Mouse (Mus musculus) G1E (cell line): ENCODE results near the gene Zfp592. TPM values are rescaled to one million over a fixed set of nuclear protein-coding genes. Genes with fewer than 3 reads are reported as not detected.

Experiments
- ATAC-seq: 2 replicates; pipeline ENCODE4 v1.8.0; 2016; ENCODE audit warnings: mild to moderate bottlenecking; ENCODE audit not compliant: insufficient number of reproducible peaks, poor library complexity, low FRiP score, severe bottlenecking; ENCODE audit errors: extremely low read depth
- DNase-seq: peaks from one replicate; pipeline ENCODE4 v3.0.0; 2012; ENCODE audit warnings: low spot score
- H3K27me3 ChIP-seq: 2 replicates; pipeline ENCODE4 v1.6.1; 2012; ENCODE audit warnings: mild to moderate bottlenecking, low read length, inconsistent platforms; ENCODE audit not compliant: insufficient read depth
- H3K36me3 ChIP-seq: replicated peaks from 2 replicates; pipeline ENCODE3; 2012; ENCODE audit warnings: mild to moderate bottlenecking, inconsistent platforms
- H3K4me1 ChIP-seq: 2 replicates; pipeline ENCODE4 v1.6.1; 2012; ENCODE audit warnings: low read depth, low read length, inconsistent platforms, mixed read lengths; ENCODE audit not compliant: insufficient read depth
- H3K4me3 ChIP-seq: 2 replicates; pipeline ENCODE4 v1.5.1; 2012; ENCODE audit warnings: low read depth, mild to moderate bottlenecking, inconsistent platforms, low read length, moderate library complexity, mixed read lengths
- H3K9me3 ChIP-seq: replicated peaks from 2 replicates; pipeline ENCODE4 v1.6.1; 2012; ENCODE audit warnings: inconsistent platforms
- CTCF ChIP-seq: IDR thresholded peaks from 2 replicates; pipeline ENCODE4 v1.5.1; 2012; ENCODE audit warnings: low read depth, low read length, inconsistent platforms, mixed read lengths
- GATA1 ChIP-seq: IDR thresholded peaks from 2 replicates; pipeline ENCODE4 v1.6.1; 2012; ENCODE audit warnings: borderline replicate concordance, low read length, inconsistent platforms, mixed read lengths
- GATA2 ChIP-seq: IDR thresholded peaks from 2 replicates; pipeline ENCODE4 v1.6.1; 2012; ENCODE audit warnings: low read depth, low read length, inconsistent platforms, borderline replicate concordance
- POLR2AphosphoS5 ChIP-seq: IDR thresholded peaks from 2 replicates; pipeline ENCODE4 v1.6.1; 2012; ENCODE audit warnings: low read depth, low read length, inconsistent platforms; ENCODE audit not compliant: insufficient replicate concordance
- TAL1 ChIP-seq: conservative IDR thresholded peaks from 2 replicates; pipeline ENCODE4 v1.6.1; 2012; ENCODE audit warnings: low read depth, low read length, inconsistent platforms, mixed read lengths
- polyA plus RNA-seq: library from polyadenylated mRNA; stranded (reverse); fragments of >175 nt; gene quantifications from 2 replicates; pipeline ENCODE4 v1.2.3, GENCODE M21; 2012
- total RNA-seq, 2 experiments: library from RNA; stranded (forward) in 1 of 2; stranded (reverse) in 1 of 2; fragments of 200-1000 nt in 1 of 2; fragments of >200 nt in 1 of 2; fragmentation: Nextera tagmentation in 1 of 2; gene quantifications; 2 replicates each; pipeline ENCODE4 v1.2.3; 2014 to 2017

Zfp592 gene
- total and polyA plus RNA-seq, 3 experiments: 30.3 to 72.4 (median 60.5) TPM

DNA sequence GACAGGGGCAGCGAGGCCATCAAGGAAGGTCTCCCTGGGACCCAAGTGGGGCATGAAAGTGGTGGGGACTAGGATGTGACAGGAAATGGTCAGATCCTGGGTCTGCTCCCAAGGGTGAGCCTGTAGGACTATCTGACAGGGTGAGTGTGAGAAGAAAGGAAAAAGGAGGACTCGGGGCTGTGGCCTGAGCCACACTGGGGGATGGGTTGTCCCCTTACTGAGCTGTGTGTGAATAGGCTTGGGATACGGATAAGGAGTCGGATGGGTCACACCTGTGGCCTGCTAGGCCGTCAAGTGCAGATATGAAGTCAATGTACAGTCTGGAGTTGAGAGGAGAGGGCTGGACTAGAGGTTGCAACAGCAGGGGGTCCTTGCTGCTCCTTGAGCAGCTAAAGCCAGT lies 82.3 kb downstream of the Zfp592 start:
- H3K4me3 ChIP-seq: no peak overlapping the region

DNA sequence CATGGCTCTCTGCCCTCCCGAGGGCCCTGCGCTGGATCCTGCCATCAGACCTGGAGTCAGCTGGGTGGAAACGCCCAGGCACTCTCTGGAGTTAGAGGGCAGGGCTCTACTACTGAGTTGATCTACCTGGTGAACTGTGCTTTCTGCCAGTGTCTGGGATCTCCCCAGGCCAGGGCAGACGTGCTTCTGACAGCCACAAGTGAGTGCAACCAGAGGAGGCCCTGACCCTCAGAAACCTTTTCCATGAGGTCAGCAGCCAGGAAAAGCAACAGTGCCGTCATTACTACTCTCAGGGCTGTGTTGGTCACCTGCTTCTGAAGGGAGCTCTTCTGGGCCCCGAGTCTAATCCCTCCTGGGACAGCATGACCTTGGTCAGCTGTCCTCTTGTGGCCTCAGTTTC lies 83.5 kb downstream of the Zfp592 start:
- no peaks in the 10 kb centered on the region for H3K27me3 ChIP-seq
- H3K4me1 ChIP-seq: peaks cover 13% of the 10 kb centered on the region
- no peak for TF ChIP-seq TAL1
- no peak for TF ChIP-seq GATA2
- no peak for TF ChIP-seq CTCF
- no peak for TF ChIP-seq POLR2AphosphoS5
- TF ChIP-seq GATA1: no peak
- H3K4me3 ChIP-seq: no peak overlapping the region
- no peak for DNase-seq
- ATAC-seq: no peak
- H3K36me3 ChIP-seq: peaks cover 56% of the 10 kb centered on the region
- H3K9me3 ChIP-seq: no peaks in the 10 kb centered on the region

More for the DNA sequence above, 82.3 kb downstream of the Zfp592 start:
- Histone ChIP-seq H3K36me3 (peaks cover 56% of the 10 kb centered on the region), H3K4me1 (peaks cover 13% of the 10 kb centered on the region), H3K9me3 (no peaks in the 10 kb centered on the region), H3K27me3 (no peaks in the 10 kb centered on the region)
- TF ChIP-seq GATA2: no peak
- TF ChIP-seq GATA1: no peak
- TF ChIP-seq TAL1: no peak
- TF ChIP-seq CTCF: no peak
- TF ChIP-seq POLR2AphosphoS5: no peak
- DNase-seq: no peak
- ATAC-seq: no peak

- Histone ChIP-seq H3K4me3 (no peak overlapping the region), H3K27me3 (no peaks in the 10 kb centered on the region), H3K4me1 (peaks cover 13% of the 10 kb centered on the region), H3K36me3 (peaks cover 57% of the 10 kb centered on the region), H3K9me3 (no peaks in the 10 kb centered on the region)
- ATAC-seq (no peak), DNase-seq (no peak)
- TF ChIP-seq TAL1 (no peak), GATA1 (no peak), CTCF (no peak), GATA2 (no peak), POLR2AphosphoS5 (no peak)
These were observed 85.3 kb downstream of the Zfp592 start for GRCm38 (mm10) chr7:81078740-81079139.

DNA sequence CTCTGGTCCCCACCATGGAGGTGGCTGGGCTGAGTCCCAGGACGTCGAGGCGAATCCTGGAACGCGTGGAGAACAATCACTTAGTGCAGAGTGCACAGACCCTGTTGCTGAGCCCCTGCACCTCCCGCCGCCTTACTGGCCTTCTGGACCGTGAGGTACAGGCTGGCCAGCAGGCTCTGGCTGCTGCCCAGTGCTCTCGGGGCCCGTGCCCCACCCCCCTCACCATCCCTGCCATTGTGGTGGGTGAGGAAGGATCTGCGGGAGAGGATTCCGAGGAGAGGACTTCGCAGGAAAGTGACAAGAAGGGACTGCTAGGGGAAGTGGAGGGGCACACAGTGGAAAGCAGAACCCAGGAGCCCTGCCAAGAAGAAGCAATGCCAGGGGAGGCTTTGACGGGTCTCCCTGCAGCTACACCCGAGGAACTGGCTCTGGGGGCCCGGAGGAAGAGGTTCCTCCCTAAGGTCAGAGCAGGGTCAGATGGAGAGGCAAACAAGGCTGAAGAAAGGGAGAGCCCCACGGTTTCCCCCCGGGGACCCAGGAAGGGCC lies 100.0 kb downstream of the Zfp592 start:
- DNase-seq (no peak), ATAC-seq (no peak)
- Histone ChIP-seq H3K9me3 (no peaks in the 10 kb centered on the region), H3K4me1 (no peaks in the 10 kb centered on the region; the same call in 1 of the 2 replicates), H3K4me3 (no peak overlapping the region), H3K36me3 (peaks cover 56% of the 10 kb centered on the region), H3K27me3 (no peaks in the 10 kb centered on the region; the same call in 1 of the 2 replicates)
- TF ChIP-seq CTCF (no peak), GATA2 (no peak), TAL1 (no peak), POLR2AphosphoS5 (no peak), GATA1 (no peak)

DNA sequence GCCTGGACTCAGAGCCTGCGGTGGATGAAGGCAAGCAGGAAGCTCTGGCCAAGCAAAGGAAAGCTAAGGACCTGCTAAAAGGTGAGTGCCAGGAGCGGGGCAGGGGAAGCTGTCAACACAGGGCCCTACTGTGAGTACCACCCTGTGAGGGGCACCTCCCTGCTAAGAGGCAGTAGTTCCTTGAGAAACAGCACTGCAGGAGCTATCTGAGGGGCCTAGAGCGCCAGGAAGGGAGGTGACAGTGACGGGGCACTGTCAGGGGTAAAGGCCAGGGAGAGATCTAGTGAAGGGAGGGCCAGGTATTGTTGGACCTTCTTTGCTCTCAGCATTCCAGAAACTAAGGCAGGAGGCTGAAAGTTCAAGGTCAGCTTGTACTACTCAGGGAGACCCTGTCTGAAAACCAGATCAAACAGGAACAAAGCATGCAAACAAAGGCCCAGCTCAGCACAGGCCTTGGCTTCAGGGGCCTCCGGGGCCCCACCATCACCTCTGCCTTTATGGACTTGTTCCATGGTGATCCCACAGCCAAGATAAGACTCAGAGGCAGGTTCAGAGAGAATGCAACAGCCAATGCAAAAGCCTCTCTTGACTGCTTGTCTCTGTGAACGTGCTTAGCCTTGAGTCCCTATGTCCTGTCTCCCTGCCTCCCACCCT lies 100.8 kb downstream of the Zfp592 start:
- TF ChIP-seq CTCF (no peak), GATA1 (no peak), TAL1 (no peak), POLR2AphosphoS5 (no peak), GATA2 (no peak)
- H3K4me1 ChIP-seq: no peaks in the 10 kb centered on the region; the same call in 1 of the 2 replicates
- H3K36me3 ChIP-seq: peaks cover 63% of the 10 kb centered on the region
- no peak for ATAC-seq
- H3K27me3 ChIP-seq: no peaks in the 10 kb centered on the region; the same call in 1 of the 2 replicates
- H3K4me3 ChIP-seq: no peak overlapping the region
- no peak for DNase-seq
- no peaks in the 10 kb centered on the region for H3K9me3 ChIP-seq

Other genes with a start within 250 kb of the Zfp592 start
- gene Iqgap1, start 167.7 kb upstream of the Zfp592 start, total RNA-seq (2014; fragmentation: Nextera tagmentation): 165 and 179 TPM in 2 replicates
- 153 and 174 TPM in 2 replicates for gene Iqgap1, start 167.7 kb upstream of the Zfp592 start, total RNA-seq (2017)
- 16.3 and 22.0 TPM in 2 replicates for gene Iqgap1, start 167.7 kb upstream of the Zfp592 start, polyA plus RNA-seq
- 4.6 and 5.3 TPM in 2 replicates for gene Zscan2, start 132.8 kb upstream of the Zfp592 start, total RNA-seq (2014; fragmentation: Nextera tagmentation)
- 1.7 and 1.8 TPM in 2 replicates for gene Zscan2, start 132.8 kb upstream of the Zfp592 start, total RNA-seq (2017)
- gene Zscan2, start 132.8 kb upstream of the Zfp592 start, polyA plus RNA-seq: 4.4 and 4.7 TPM in 2 replicates
- gene Wdr73, start 92.4 kb upstream of the Zfp592 start, total RNA-seq (2014; fragmentation: Nextera tagmentation): 13.2 and 14.4 TPM in 2 replicates
- 31.1 and 35.0 TPM in 2 replicates for gene Wdr73, start 92.4 kb upstream of the Zfp592 start, total RNA-seq (2017)
- 17.7 and 19.0 TPM in 2 replicates for gene Wdr73, start 92.4 kb upstream of the Zfp592 start, polyA plus RNA-seq
- gene Nmb, start 88.6 kb upstream of the Zfp592 start, total RNA-seq (2014; fragmentation: Nextera tagmentation): 1.5 and 1.6 TPM in 2 replicates
- gene Nmb, start 88.6 kb upstream of the Zfp592 start, total RNA-seq (2017): 1.4 and 2.6 TPM in 2 replicates
- gene Nmb, start 88.6 kb upstream of the Zfp592 start, polyA plus RNA-seq: 0.93 and 1.1 TPM in 2 replicates
- 177 and 221 TPM in 2 replicates for gene Sec11a, start 45.9 kb upstream of the Zfp592 start, total RNA-seq (2014; fragmentation: Nextera tagmentation)
- 395 and 472 TPM in 2 replicates for gene Sec11a, start 45.9 kb upstream of the Zfp592 start, total RNA-seq (2017)
- 6.3 and 7.7 TPM in 2 replicates for gene Sec11a, start 45.9 kb upstream of the Zfp592 start, polyA plus RNA-seq
- gene Alpk3, start 63.9 kb downstream of the Zfp592 start, total RNA-seq (2014; fragmentation: Nextera tagmentation): 13.8 and 16.6 TPM in 2 replicates
- 3.1 and 3.9 TPM in 2 replicates for gene Alpk3, start 63.9 kb downstream of the Zfp592 start, total RNA-seq (2017)
- gene Alpk3, start 63.9 kb downstream of the Zfp592 start, polyA plus RNA-seq: 5.7 and 7.7 TPM in 2 replicates
- not detected in 2 replicates for gene Slc28a1, start 121.1 kb downstream of the Zfp592 start, total RNA-seq (2014; fragmentation: Nextera tagmentation)
- not detected in 2 replicates for gene Slc28a1, start 121.1 kb downstream of the Zfp592 start, total RNA-seq (2017)
- gene Slc28a1, start 121.1 kb downstream of the Zfp592 start, polyA plus RNA-seq: not detected in 2 replicates
- gene Pde8a, start 219.9 kb downstream of the Zfp592 start, total RNA-seq (2014; fragmentation: Nextera tagmentation): not detected in 2 replicates
- gene Pde8a, start 219.9 kb downstream of the Zfp592 start, total RNA-seq (2017): 0.05 TPM in 1 of 2 replicates, not detected in the other
- not detected in 2 replicates for gene Pde8a, start 219.9 kb downstream of the Zfp592 start, polyA plus RNA-seq